Mouse (Mus musculus) kidney, adult 11 months (tissue): ENCODE results near the gene Apobec1.
A peak's percentile ranks its signal among the peaks of the same experiment; 100 is the strongest.
"Not testable (repeated sequence)": the region's sequence is repeated elsewhere in the genome, so short reads cannot be mapped to it uniquely, and the experiment has no call there.

Experiments
- DNase-seq: peaks from one replicate; pipeline ENCODE4 v3.0.0; 2022

The Apobec1 gene

DNA sequence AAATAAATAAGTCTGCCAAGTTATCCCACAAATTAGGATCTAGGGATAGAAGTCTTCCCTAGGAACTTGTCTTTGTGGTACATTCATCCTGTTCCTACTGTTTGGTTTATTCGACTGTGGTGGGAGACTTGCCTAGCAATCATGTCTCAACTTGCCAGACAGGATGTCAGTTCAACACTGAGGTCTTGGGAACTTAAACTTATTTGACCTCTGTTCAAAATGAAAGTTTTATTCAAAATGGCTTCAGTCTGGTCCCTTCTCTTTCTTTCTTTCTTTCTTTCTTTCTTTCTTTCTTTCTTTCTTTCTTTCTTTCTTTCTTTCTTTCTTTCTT is 713 bp upstream of the Apobec1 start:
- DNase-seq = no peak

- DNase-seq = no peak
Observed at GRCm38 (mm10) chr6:122601615-122602014, 629 bp downstream of the Apobec1 start.

DNA sequence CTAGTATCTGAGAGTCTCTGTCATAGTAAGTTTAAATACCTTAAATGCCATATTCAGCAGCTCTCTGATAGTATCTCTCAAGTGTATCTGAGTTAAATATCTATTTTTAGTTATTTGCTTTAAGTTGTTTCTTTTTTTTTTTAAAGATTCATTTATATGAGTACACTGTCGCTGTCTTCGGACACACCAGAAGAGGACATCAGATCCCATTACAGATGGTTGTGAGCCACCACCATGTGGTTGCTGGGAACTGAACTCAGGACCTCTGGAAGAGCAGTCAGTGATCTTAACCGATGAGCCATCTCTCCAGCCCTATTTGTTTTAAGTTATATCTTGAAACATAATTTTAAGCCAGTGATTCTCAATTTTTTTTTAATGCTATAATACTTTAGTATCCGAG is 1.2 kb downstream of the Apobec1 start:
- no peak for DNase-seq

GRCm38 (mm10) chr6:122600066-122600646 is 2.1 kb downstream of the Apobec1 start:
- DNase-seq = no peak

- no peak for DNase-seq
Observed at GRCm38 (mm10) chr6:122599054-122599737, 3.0 kb downstream of the Apobec1 start.

GRCm38 (mm10) chr6:122598436-122598835 is 3.8 kb downstream of the Apobec1 start:
- DNase-seq = peak; percentile 11

GRCm38 (mm10) chr6:122598014-122598413 is 4.2 kb downstream of the Apobec1 start:
- DNase-seq = no peak

DNA sequence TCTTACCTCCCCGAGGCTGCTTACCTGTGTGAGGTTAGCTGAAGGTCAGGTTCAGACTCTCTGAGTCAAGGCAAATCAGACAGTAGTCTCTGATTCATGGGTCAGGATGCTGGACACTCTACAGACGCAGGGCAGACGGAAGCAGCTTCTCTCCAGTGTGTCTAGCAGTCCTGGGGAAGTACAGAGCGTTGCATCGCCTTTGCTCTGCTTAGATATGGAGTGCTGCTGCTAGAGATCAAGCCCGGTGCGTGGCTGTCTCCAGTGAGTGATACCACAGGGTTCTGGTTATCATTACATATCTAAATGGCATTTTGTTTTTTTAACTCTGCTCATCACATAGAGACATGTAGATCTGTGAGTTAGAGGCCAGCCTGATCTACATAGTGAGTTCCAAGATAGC is 5.6 kb downstream of the Apobec1 start:
- no peak for DNase-seq

- peak; percentile 35 for DNase-seq
Observed at GRCm38 (mm10) chr6:122595637-122596036, 6.6 kb downstream of the Apobec1 start.

DNA sequence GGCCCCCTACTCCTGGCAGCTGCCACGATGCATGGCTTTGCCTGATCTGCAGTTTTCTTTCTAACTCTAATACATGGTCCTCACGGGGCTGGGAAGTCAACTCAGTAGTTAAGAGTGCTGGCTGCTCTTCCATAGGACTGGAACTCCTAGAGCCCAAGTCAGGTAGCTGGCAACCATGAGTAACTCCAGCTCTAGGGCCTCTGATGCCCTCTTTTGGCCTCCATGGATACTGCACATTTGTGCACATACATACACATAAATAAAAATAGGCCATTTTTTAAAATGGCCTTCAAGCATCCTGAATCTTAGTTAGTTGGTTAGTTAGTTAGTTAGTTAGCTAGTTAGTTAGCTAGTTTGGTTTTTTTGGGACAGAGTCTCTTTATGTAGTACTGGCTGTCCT is 9.3 kb downstream of the Apobec1 start:
- DNase-seq = no peak

DNA sequence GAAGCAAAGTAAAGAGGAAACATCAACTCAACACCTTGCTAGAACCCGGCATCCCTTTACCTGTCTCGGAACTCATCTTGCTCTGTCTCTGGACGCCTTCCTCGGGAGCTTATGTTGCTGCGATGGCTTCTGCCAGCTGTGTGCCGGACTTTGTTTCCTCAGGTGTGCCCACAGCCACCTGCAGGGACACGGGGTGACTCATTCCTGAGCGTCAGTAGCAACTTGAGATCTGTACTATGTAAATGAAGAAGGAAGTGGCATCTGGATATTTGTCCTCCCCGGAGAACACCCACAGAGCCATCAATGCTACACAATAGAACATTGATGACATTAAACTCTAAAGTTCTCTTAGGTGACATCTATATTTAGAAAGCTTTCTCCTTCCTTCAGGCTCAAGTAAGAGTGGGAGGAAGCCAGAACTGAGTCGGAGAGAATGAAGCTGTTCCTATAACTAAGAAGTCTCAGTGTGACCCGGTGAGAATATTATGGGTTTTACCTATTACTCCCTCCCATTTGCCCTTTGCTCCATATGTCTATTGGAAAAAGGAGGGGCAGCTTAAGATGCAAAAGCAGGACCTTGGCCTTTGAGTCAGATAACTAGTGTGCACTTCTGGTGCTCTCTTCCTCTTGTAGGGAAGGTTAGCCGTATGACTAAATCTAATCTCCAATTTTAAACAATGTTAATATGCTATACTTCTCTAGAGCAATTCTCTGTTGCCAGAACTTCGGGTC is 11.1 kb downstream of the Apobec1 start:
- DNase-seq = no peak

GRCm38 (mm10) chr6:122579086-122579485 is 23.2 kb downstream of the Apobec1 start:
- DNase-seq = no peak

GRCm38 (mm10) chr6:122577030-122577429 is 25.2 kb downstream of the Apobec1 start:
- DNase-seq = no peak

DNA sequence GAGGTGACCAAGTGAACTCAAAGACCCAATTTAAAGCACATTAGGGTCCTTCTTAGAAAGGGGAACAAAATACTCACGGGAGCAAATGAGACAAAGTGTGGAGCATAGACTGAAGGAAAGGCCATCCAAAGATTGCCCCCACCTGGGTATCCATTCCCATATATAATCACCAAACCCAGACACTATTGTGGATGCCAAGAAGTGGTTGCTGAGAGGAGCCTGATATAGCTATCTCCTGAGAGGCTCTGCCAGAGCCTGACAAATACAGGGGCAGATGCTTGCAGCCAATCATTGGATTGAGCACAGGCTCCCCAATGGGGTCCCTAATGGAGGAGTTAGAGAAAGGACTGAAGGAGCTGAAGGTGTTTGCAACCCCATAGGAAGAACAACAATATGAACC is 27.2 kb downstream of the Apobec1 start:
- not testable (repeated sequence) for DNase-seq

DNA sequence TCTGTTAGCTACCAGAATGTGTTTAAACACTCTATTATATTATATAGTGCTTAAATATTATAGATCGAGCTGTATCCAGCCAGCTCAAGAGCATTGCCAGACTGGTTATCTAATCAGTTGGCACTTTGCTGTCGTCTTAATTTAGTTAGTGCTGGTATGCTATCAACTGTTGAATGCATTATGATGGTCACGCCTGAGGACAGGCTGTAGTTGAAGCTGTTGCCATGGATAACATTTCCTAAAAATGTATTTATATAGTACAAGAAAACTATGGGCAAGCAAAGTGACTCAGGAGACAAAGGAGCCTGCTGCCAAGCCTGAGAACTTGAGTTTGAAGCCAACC is 30.7 kb downstream of the Apobec1 start:
- no peak for DNase-seq

DNA sequence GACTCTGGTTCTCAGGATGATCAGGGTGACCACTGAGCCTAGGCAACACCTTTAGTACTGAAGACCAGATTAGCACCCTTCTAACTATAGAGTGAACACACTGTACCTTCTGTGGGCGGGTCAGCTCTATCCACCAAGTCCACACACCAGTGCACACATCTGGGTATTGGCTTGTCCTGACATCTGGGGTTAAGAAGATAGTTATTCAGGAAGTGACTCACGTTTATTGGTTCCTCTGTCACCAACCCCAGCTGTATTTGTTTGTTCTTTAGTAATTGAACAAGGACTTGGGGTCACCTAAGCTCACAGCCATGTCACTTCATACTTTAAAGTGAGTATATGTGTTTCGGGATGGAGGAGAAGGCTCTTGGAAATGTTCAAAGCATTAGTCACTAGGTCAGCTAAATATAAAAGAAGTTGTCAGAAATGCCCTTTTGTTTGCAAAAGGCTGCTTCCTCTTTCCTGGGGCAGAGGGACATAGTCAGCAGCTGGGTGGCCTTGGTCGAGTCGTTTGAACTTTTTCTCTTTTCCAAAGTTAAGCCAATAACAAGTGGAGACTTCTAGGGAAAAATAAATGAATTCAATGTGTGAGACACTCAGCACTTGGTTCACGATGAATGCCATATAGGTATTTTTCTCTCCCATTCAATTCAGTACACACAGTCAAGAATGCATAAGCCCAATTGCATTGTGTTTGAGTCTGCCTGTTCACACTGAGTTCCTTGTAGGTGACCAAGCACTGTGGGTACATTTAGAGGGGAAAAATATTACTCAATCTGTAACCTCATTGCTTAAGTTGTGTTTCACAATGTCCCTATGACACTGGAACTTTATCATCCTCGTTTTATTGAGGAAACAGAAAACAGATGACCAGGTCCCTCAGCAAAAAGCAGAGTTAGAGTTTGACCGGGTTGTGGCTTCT is 31.3 kb downstream of the Apobec1 start:
- DNase-seq = no peak

DNA sequence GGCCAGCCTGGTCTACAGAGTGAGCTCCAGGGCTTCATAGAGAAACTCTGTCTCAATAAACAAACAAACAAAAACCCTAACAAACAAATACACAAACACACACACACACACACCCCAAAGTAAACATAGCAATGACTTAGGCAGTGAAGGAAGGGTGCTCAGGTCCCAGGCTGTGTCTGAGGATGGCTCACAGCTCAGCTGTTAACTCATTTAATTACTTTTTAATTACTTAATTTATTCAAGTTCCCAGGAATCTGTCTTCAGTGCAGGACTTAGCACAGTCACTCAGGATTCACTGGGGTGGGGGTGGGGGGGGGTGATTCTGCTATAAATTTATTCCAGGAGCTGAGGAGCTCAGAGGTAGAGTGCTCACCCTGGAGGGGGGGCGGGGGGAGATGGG is 32.5 kb downstream of the Apobec1 start:
- DNase-seq = no peak

DNA sequence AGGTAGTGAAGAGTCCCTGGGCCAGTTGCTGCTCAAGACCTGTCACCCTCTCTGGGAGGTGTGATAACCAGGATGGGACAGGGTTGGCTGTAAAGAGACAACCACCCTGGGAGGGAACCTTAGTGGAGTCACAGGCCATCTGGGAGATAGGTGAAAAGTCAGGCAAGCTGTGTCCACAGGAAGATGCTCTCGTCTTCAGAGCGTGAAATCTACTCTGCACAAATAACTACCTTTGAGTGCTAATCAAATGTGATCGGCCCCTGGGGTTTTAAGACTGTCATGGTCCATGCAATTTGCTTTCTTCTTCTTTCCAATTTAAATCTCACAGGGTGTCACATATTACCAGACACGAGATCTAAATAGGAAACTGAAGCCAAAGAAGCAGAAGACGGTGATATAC is 33.1 kb downstream of the Apobec1 start:
- DNase-seq = no peak

DNA sequence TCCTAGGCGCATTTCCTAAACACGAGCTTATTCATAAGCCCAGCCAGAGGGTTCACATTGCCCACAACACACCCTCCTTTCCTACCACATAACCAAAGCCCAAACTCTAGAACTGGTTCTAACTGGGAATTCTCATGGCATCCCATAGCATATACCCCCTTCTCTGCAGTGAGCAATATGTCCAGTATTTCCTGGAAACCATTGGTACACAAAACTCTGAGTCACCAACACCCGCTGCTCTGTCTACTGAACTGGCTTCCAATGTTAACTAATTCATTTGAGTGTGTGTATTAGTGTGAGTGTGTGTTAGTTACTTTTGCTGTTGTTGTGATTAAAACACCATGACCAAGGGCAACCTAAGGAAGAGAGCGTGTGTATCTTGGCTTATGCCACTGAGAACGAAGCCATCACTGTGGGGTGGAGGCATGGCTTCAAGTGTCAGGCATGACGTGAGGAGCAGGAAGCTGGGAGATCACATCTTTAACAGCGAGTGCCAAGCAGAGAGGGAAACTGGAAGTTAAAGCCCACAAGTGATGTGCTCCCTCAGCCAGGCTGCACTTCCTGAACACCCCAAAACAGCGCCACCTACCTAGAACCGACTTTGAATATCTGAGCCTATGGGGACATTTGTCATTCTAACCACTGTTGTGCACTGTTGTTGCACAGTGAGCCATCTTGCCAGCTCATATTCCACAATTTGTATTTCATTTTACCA is 37.0 kb downstream of the Apobec1 start:
- no peak for DNase-seq

DNA sequence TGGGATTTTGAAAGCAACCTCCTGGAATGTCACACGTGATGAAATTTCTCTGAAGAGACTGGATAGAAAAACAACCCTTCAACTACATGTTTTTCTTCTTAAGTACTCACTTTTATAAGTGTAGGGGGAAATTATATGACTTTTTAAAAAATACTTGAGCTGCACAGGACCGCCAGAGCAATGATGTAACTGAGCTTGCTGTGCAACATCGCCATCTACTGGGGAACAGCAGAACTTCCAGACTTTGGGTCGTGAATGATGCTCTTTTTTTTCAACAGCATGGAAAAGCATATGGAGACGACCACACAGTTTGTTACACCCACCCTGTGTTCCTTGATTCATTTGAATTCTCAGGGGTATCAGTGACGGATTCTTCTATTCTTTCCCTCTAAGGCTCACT is 39.8 kb downstream of the Apobec1 start:
- DNase-seq = no peak

GRCm38 (mm10) chr6:122561005-122561404 is 41.2 kb downstream of the Apobec1 start:
- no peak for DNase-seq

- DNase-seq = peak; percentile 48
Observed at GRCm38 (mm10) chr6:122560427-122560826, 41.8 kb downstream of the Apobec1 start.
